ENCODE assay signal across 20 mouse cellular contexts in genomic region chr4:40364329-40364728, GRCm38 (mm10).
"Had no signal": no experiment of that assay in that cellular context is flagged by ENCODE, and none has a peak within 500 bp of the region (broad histone marks: within the 10 kb centered on the region; RNA-seq: fewer than 3 reads in every experiment).

No protein-coding gene starts in this region.

- H3K9ac ChIP-seq: kidney, embryonic 15.5 days; liver, embryonic 14.5 days; lung, embryonic 15.5 days; neural tube, embryonic 12.5 days; neural tube, embryonic 15.5 days; stomach, embryonic 15.5 days had no signal

- H3K27me3 ChIP-seq: kidney, embryonic 15.5 days; lung, embryonic 15.5 days; neural tube, embryonic 12.5 days; neural tube, embryonic 15.5 days; stomach, embryonic 15.5 days had no signal

- H3K4me2 ChIP-seq: kidney, embryonic 15.5 days; lung, embryonic 15.5 days; midbrain, embryonic 11.5 days; neural tube, embryonic 12.5 days; neural tube, embryonic 15.5 days; stomach, embryonic 15.5 days had no signal

- H3K27ac ChIP-seq: kidney, embryonic 15.5 days; liver, embryonic 14.5 days; lung, embryonic 15.5 days; macrophage; neural tube, embryonic 12.5 days; neural tube, embryonic 15.5 days; stomach, embryonic 15.5 days had no signal

- H3K4me1 ChIP-seq: kidney, embryonic 15.5 days; lung, embryonic 15.5 days; neural tube, embryonic 12.5 days; neural tube, embryonic 15.5 days; stomach, embryonic 15.5 days had no signal

- H3K36me3 ChIP-seq: kidney, embryonic 15.5 days; lung, embryonic 15.5 days; neural tube, embryonic 12.5 days; neural tube, embryonic 15.5 days; stomach, embryonic 15.5 days had no signal

- H3K4me3 ChIP-seq: kidney, embryonic 15.5 days; left cerebral cortex, adult 2 months; lung, embryonic 15.5 days; neural tube, embryonic 12.5 days; neural tube, embryonic 15.5 days; stomach, embryonic 15.5 days had no signal

- DNase-seq: kidney, adult 11 months; kidney, adult 8-10 months; kidney, postnatal 10 days; layer of hippocampus, postnatal 36 days; lung, postnatal 14 days; midbrain, embryonic 14.5 days; right cerebral cortex, adult 18-20 months; right cerebral cortex, postnatal 14 days; right cerebral cortex, postnatal 4 days; spleen, adult 18-20 months; thymus, postnatal 25 days had no signal

- H3K9me3 ChIP-seq: kidney, embryonic 15.5 days; lung, embryonic 15.5 days; neural tube, embryonic 12.5 days; neural tube, embryonic 15.5 days; stomach, embryonic 15.5 days had no signal
